Mouse (Mus musculus) forebrain, embryonic 12.5 days (tissue): Measurements from ENCODE around the gene Ccdc40. TPM values are rescaled to one million over a fixed set of nuclear protein-coding genes. Genes with fewer than 3 reads are reported as not detected.

Source experiments
- ATAC-seq: fragments of 200-750 bp; cut with Nextera tagmentation; 2 replicates; pipeline ENCODE4 v1.8.0; 2017; ENCODE audit warnings: moderate TSS enrichment; ENCODE audit not compliant: low FRiP score
- H3K27ac ChIP-seq: fragments of 300-500 bp; sonication (generic); 2 replicates; pipeline ENCODE4 v1.5.1; 2016; ENCODE audit warnings: mild to moderate bottlenecking
- H3K27me3 ChIP-seq: fragments of 300-500 bp; sonication (generic); 2 replicates; pipeline ENCODE4 v1.6.1; 2016; ENCODE audit warnings: mild to moderate bottlenecking
- H3K36me3 ChIP-seq: fragments of 300-500 bp; sonication (generic); replicated peaks from 2 replicates; pipeline ENCODE4 v1.6.1; 2016; ENCODE audit warnings: mild to moderate bottlenecking
- H3K4me1 ChIP-seq: fragments of 300-500 bp; sonication (generic); 2 replicates; pipeline ENCODE4 v1.6.1; 2016
- H3K4me2 ChIP-seq: fragments of 300-500 bp; sonication (generic); 2 replicates; pipeline ENCODE4 v1.6.1; 2016; ENCODE audit warnings: mild to moderate bottlenecking, moderate library complexity
- H3K4me3 ChIP-seq: fragments of 300-500 bp; sonication (generic); replicated peaks from 2 replicates; pipeline ENCODE4 v1.5.1; 2016; ENCODE audit warnings: mild to moderate bottlenecking
- H3K9ac ChIP-seq: fragments of 300-500 bp; sonication (generic); 2 replicates; pipeline ENCODE4 v1.6.1; 2016; ENCODE audit warnings: mild to moderate bottlenecking
- H3K9me3 ChIP-seq: fragments of 300-500 bp; sonication (generic); 2 replicates; pipeline ENCODE4 v1.6.1; 2016
- WGBS: fragments of 180-500 bp; shearing (Covaris S2); methylation state at CpG from one replicate; pipeline ENCODE4 v1.1.7; 2016; 5-methylcytosine and 5-hydroxymethylcytosine counted together
- polyA plus RNA-seq: library from polyadenylated mRNA; unstranded; fragments of >200 nt; fragmentation: Nextera tagmentation; extraction: Ambion mirVana; gene quantifications from 2 replicates; pipeline ENCODE4 v1.2.1, GENCODE M21; 2016

Ccdc40 gene
- polyA plus RNA-seq, 1 experiment from 2014 or later: 20.7 TPM

- Histone ChIP-seq H3K9me3 (no peaks in the 10 kb centered on the region), H3K4me2 (no peak overlapping the region), H3K4me1 (peaks cover 15% of the 10 kb centered on the region), H3K9ac (no peak overlapping the region), H3K36me3 (no peaks in the 10 kb centered on the region), H3K27ac (no peak overlapping the region), H3K4me3 (no peak overlapping the region), H3K27me3 (peaks cover 36% of the 10 kb centered on the region)
- WGBS: 49% methylated on average over 16 of the region's 16 CpGs
- ATAC-seq: no peak
These were observed 76.7 kb downstream of the Ccdc40 start for GRCm38 (mm10) chr11:119304904-119305712.

GRCm38 (mm10) chr11:119306762-119307657 is 78.6 kb downstream of the Ccdc40 start:
- Histone ChIP-seq H3K9me3 (no peaks in the 10 kb centered on the region), H3K27me3 (peaks cover 36% of the 10 kb centered on the region), H3K4me2 (no peak overlapping the region), H3K9ac (no peak overlapping the region), H3K4me3 (no peak overlapping the region), H3K27ac (no peak overlapping the region), H3K4me1 (peaks cover 4% of the 10 kb centered on the region), H3K36me3 (no peaks in the 10 kb centered on the region)
- WGBS: 66% methylated on average over 13 of the region's 13 CpGs
- ATAC-seq: no peak

GRCm38 (mm10) chr11:119307658-119307867 is 79.2 kb downstream of the Ccdc40 start, which contains the start of gene Card14:
Gene Card14, plus strand, starts transcription at chr11:119307768.
- no peak within 1 kb of the TSS for H3K4me2 ChIP-seq
- H3K36me3 ChIP-seq: no peaks in the 10 kb centered on the region
- no peak within 1 kb of the TSS for H3K27ac ChIP-seq
- H3K9ac ChIP-seq: no peak within 1 kb of the TSS
- H3K27me3 ChIP-seq: peaks cover 36% of the 10 kb centered on the region
- H3K4me1 ChIP-seq: peaks cover 4% of the 10 kb centered on the region
- H3K9me3 ChIP-seq: no peaks in the 10 kb centered on the region
- WGBS: 59% methylated on average over 1 of the region's 1 CpGs
- H3K4me3 ChIP-seq: no peak within 1 kb of the TSS
- ATAC-seq: no peak

- peaks cover 4% of the 10 kb centered on the region for H3K4me1 ChIP-seq
- H3K9ac ChIP-seq: no peak overlapping the region
- no peak overlapping the region for H3K4me2 ChIP-seq
- no peaks in the 10 kb centered on the region for H3K9me3 ChIP-seq
- 32% methylated on average over 11 of the region's 11 CpGs for WGBS
- no peak overlapping the region for H3K4me3 ChIP-seq
- ATAC-seq: no peak
- no peak overlapping the region for H3K27ac ChIP-seq
- H3K36me3 ChIP-seq: no peaks in the 10 kb centered on the region
- peaks cover 36% of the 10 kb centered on the region for H3K27me3 ChIP-seq
These were observed 79.5 kb downstream of the Ccdc40 start for GRCm38 (mm10) chr11:119307916-119308315.

GRCm38 (mm10) chr11:119310621-119311020 is 82.2 kb downstream of the Ccdc40 start:
- H3K4me1 ChIP-seq: peaks cover 4% of the 10 kb centered on the region
- ATAC-seq: no peak
- peaks cover 20% of the 10 kb centered on the region for H3K27me3 ChIP-seq
- H3K9ac ChIP-seq: no peak overlapping the region
- H3K27ac ChIP-seq: no peak overlapping the region
- H3K9me3 ChIP-seq: no peaks in the 10 kb centered on the region
- no peaks in the 10 kb centered on the region for H3K36me3 ChIP-seq
- H3K4me3 ChIP-seq: no peak overlapping the region
- no peak overlapping the region for H3K4me2 ChIP-seq
- WGBS: 19% methylated on average over 10 of the region's 10 CpGs

DNA sequence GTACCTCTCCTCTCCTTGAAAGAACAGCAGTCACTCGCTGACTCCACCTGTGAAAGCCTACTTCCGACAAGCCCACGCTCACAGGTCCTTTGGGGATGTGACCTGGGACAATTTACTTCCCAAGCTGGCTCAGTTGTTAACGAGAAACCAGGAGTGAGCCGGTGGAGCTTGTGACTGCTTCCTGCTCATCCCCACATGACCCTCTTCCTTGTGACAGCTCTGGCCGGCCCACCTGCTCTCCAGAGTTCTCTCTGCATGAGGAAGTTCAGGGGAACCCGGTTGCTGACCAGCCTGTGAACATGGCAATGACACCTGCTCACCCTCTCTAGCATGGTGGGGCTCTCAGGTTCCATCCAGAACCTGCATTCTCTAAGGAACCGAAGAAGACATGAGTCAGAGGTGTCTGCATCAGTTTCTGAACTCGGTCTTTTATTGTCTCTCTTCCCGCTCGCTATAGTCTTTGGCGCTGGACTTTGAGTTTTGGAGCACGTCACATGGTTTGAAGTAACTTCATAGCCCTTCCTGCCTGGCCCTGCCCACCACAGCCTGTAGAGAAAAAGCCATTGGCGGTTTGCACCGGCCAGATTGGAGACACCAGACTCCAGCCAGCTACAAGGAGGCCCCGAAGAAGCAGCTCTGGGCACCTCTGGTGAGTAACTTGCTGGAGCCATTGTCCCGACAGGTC is 86.0 kb downstream of the Ccdc40 start:
- Histone ChIP-seq H3K36me3 (no peaks in the 10 kb centered on the region), H3K4me2 (no peak overlapping the region), H3K9me3 (no peaks in the 10 kb centered on the region), H3K4me1 (no peaks in the 10 kb centered on the region), H3K27me3 (0 out of 2 replicates have a peak, but pooled peaks cover 9% of the 10 kb centered on the region), H3K9ac (no peak overlapping the region), H3K27ac (no peak overlapping the region), H3K4me3 (no peak overlapping the region)
- 85% methylated on average over 17 of the region's 17 CpGs for WGBS
- ATAC-seq: no peak

Other genes starting within 250 kb of the Ccdc40 start
- gene Enpp7, start 240.4 kb upstream of the Ccdc40 start, polyA plus RNA-seq: not detected in 2 replicates
- 84.2 and 89.3 TPM in 2 replicates for gene Cbx2, start 205.6 kb upstream of the Ccdc40 start, polyA plus RNA-seq
- 11.5 and 11.7 TPM in 2 replicates for gene Cbx8, start 187.6 kb upstream of the Ccdc40 start, polyA plus RNA-seq
- gene Cbx4, start 142.4 kb upstream of the Ccdc40 start, polyA plus RNA-seq: 12.7 and 14.5 TPM in 2 replicates
- gene Tbc1d16, start 73 bp upstream of the Ccdc40 start, polyA plus RNA-seq: 28.0 and 28.1 TPM in 2 replicates
- gene Gaa, start 39.3 kb downstream of the Ccdc40 start, polyA plus RNA-seq: 31.6 and 33.3 TPM in 2 replicates
- 366 and 368 TPM in 2 replicates for gene Eif4a3, start 71.5 kb downstream of the Ccdc40 start, polyA plus RNA-seq
- gene Card14, start 79.2 kb downstream of the Ccdc40 start, polyA plus RNA-seq: 0.06 and 0.13 TPM in 2 replicates
- 4.4 and 6.2 TPM in 2 replicates for gene Sgsh, start 127.0 kb downstream of the Ccdc40 start, polyA plus RNA-seq
- 5.1 and 6.3 TPM in 2 replicates for gene Slc26a11, start 127.0 kb downstream of the Ccdc40 start, polyA plus RNA-seq
- 1.9 and 2.0 TPM in 2 replicates for gene Rnf213, start 164.5 kb downstream of the Ccdc40 start, polyA plus RNA-seq